Mouse (Mus musculus): Measurements from ENCODE around the gene Cpne6. TPM values are rescaled to one million over a fixed set of nuclear protein-coding genes. Genes with fewer than 3 reads are reported as not detected.

The Cpne6 gene
- polyA plus RNA-seq, 1 experiment from 2014 or later, result 0.25 TPM

Other genes starting within 250 kb of the Cpne6 start
- 108 and 109 TPM in 2 replicates for gene Dhrs4, start 31.7 kb upstream of the Cpne6 start, polyA plus RNA-seq (2015; fragmentation: Nextera tagmentation; extraction: Ambion mirVana)
- 1.8 and 1.9 TPM in 2 replicates for gene Carmil3, start 19.8 kb upstream of the Cpne6 start, polyA plus RNA-seq (2015; fragmentation: Nextera tagmentation; extraction: Ambion mirVana)
- not detected in 2 replicates for gene Nrl, start 14.5 kb downstream of the Cpne6 start, polyA plus RNA-seq (2015; fragmentation: Nextera tagmentation; extraction: Ambion mirVana)
- 50.1 and 54.5 TPM in 2 replicates for gene Pck2, start 29.8 kb downstream of the Cpne6 start, polyA plus RNA-seq (2015; fragmentation: Nextera tagmentation; extraction: Ambion mirVana)
- 76.7 and 77.6 TPM in 2 replicates for gene Dcaf11, start 49.6 kb downstream of the Cpne6 start, polyA plus RNA-seq (2015; fragmentation: Nextera tagmentation; extraction: Ambion mirVana)
- 0.89 and 1.2 TPM in 2 replicates for gene A730061H03Rik, start 50.0 kb downstream of the Cpne6 start, polyA plus RNA-seq (2015; fragmentation: Nextera tagmentation; extraction: Ambion mirVana)
- 0.64 and 8.1 TPM in 2 replicates for gene Fitm1, start 65.2 kb downstream of the Cpne6 start, polyA plus RNA-seq (2015; fragmentation: Nextera tagmentation; extraction: Ambion mirVana)
- gene Psme1, start 67.7 kb downstream of the Cpne6 start, polyA plus RNA-seq (2015; fragmentation: Nextera tagmentation; extraction: Ambion mirVana), result 149 and 162 TPM in 2 replicates
- gene Emc9, start 74.9 kb downstream of the Cpne6 start, polyA plus RNA-seq (2015; fragmentation: Nextera tagmentation; extraction: Ambion mirVana), result 11.4 and 11.5 TPM in 2 replicates
- 203 and 283 TPM in 2 replicates for gene Psme2, start 80.7 kb downstream of the Cpne6 start, polyA plus RNA-seq (2015; fragmentation: Nextera tagmentation; extraction: Ambion mirVana)
- 18.1 and 19.1 TPM in 2 replicates for gene Rnf31, start 81.3 kb downstream of the Cpne6 start, polyA plus RNA-seq (2015; fragmentation: Nextera tagmentation; extraction: Ambion mirVana)
- 10.7 and 12.4 TPM in 2 replicates for gene Irf9, start 93.1 kb downstream of the Cpne6 start, polyA plus RNA-seq (2015; fragmentation: Nextera tagmentation; extraction: Ambion mirVana)
- gene Rec8, start 107.6 kb downstream of the Cpne6 start, polyA plus RNA-seq (2015; fragmentation: Nextera tagmentation; extraction: Ambion mirVana), result 10.9 and 13.8 TPM in 2 replicates
- 86.3 and 114 TPM in 2 replicates for gene Ipo4, start 125.5 kb downstream of the Cpne6 start, polyA plus RNA-seq (2015; fragmentation: Nextera tagmentation; extraction: Ambion mirVana)
- gene Gm49378, start 127.5 kb downstream of the Cpne6 start, polyA plus RNA-seq (2015; fragmentation: Nextera tagmentation; extraction: Ambion mirVana), result 2.0 and 2.5 TPM in 2 replicates
- 116 and 123 TPM in 2 replicates for gene Tm9sf1, start 133.4 kb downstream of the Cpne6 start, polyA plus RNA-seq (2015; fragmentation: Nextera tagmentation; extraction: Ambion mirVana)
- gene Tssk4, start 139.7 kb downstream of the Cpne6 start, polyA plus RNA-seq (2015; fragmentation: Nextera tagmentation; extraction: Ambion mirVana), result 0.50 and 1.1 TPM in 2 replicates
- gene Mdp1, start 150.1 kb downstream of the Cpne6 start, polyA plus RNA-seq (2015; fragmentation: Nextera tagmentation; extraction: Ambion mirVana), result 54.4 and 55.8 TPM in 2 replicates
- gene Gmpr2, start 161.5 kb downstream of the Cpne6 start, polyA plus RNA-seq (2015; fragmentation: Nextera tagmentation; extraction: Ambion mirVana), result 58.0 and 63.4 TPM in 2 replicates
- 462 and 484 TPM in 2 replicates for gene Nedd8, start 161.7 kb downstream of the Cpne6 start, polyA plus RNA-seq (2015; fragmentation: Nextera tagmentation; extraction: Ambion mirVana)
- gene Tinf2, start 171.4 kb downstream of the Cpne6 start, polyA plus RNA-seq (2015; fragmentation: Nextera tagmentation; extraction: Ambion mirVana), result 34.4 and 36.3 TPM in 2 replicates
- 53.1 and 72.9 TPM in 2 replicates for gene Tgm1, start 203.5 kb downstream of the Cpne6 start, polyA plus RNA-seq (2015; fragmentation: Nextera tagmentation; extraction: Ambion mirVana)
- 36.3 and 37.1 TPM in 2 replicates for gene Rabggta, start 211.8 kb downstream of the Cpne6 start, polyA plus RNA-seq (2015; fragmentation: Nextera tagmentation; extraction: Ambion mirVana)
- gene Dhrs1, start 235.2 kb downstream of the Cpne6 start, polyA plus RNA-seq (2015; fragmentation: Nextera tagmentation; extraction: Ambion mirVana), result 107 and 125 TPM in 2 replicates
- 23.8 and 28.4 TPM in 2 replicates for gene Nop9, start 235.2 kb downstream of the Cpne6 start, polyA plus RNA-seq (2015; fragmentation: Nextera tagmentation; extraction: Ambion mirVana)
- gene Cideb, start 248.0 kb downstream of the Cpne6 start, polyA plus RNA-seq (2015; fragmentation: Nextera tagmentation; extraction: Ambion mirVana), result 14.8 and 15.1 TPM in 2 replicates

All from stomach, embryonic 16.5 days (tissue).